Mouse (Mus musculus): Measurements from ENCODE around the gene Tmem186.

Tmem186 gene

DNA sequence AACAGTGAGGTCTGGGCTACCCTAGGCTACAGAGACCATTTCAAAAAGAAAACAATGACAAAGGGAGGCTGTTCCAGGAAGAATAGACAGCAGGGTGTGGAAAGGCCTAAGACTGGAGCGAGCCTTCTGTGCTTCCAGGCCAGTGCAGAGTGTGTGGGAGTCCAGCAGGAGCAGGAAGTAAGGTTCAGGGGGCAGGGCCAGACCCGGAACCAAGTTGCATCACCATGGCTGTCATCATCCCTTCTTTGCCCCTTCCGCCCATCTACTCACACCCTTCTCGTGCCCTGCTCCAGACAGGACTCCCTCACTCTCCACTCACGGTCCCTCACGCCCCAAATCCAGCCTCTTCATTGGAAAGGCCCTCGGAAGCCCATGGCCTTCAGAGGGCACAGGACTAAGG is 29.7 kb upstream of the Tmem186 start:
- no peak for DNase-seq (ENCODE audit: low spot score in 2 of 2)

DNA sequence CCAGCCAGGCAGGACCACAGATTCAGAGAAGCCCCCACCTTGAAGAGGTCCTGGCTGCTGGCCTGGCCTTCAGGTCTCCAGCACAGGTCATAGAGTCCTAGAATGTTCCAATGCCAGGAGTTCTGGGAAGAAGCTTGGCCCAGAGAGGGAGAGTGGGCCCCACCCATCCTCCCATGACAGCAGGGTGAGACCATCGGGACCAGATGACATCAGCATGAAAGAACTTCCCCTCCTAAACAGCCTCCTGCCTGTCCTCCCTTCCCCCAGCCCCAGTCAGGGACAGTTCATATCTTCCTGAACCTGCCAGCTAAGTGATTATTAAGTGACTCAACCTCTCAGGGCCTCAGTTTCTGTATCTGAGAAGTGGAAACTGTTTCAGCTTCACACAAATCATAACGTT is 28.9 kb upstream of the Tmem186 start:
- no peak for DNase-seq (ENCODE audit: low spot score in 2 of 2)

DNA sequence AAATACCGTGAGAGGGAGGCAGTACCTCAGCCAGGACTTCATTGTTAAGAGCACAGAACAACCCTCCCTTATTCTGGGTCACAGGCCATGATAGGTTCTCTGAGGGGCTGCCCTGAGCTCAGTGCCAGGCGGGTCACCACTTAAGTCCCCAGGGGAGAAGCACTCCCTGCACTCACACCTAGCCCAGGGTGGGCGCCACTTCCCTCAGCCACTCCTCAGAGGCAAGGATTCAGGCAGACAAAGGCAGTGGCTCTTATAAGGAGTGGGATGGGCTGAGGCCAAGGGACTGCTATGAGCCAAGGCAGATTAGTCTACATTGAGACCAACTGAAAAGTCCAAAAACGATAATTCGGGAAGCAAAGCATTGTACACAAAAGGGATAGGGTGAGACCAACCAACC is 27.9 kb upstream of the Tmem186 start:
- DNase-seq (ENCODE audit: low spot score in 2 of 2): no peak

DNA sequence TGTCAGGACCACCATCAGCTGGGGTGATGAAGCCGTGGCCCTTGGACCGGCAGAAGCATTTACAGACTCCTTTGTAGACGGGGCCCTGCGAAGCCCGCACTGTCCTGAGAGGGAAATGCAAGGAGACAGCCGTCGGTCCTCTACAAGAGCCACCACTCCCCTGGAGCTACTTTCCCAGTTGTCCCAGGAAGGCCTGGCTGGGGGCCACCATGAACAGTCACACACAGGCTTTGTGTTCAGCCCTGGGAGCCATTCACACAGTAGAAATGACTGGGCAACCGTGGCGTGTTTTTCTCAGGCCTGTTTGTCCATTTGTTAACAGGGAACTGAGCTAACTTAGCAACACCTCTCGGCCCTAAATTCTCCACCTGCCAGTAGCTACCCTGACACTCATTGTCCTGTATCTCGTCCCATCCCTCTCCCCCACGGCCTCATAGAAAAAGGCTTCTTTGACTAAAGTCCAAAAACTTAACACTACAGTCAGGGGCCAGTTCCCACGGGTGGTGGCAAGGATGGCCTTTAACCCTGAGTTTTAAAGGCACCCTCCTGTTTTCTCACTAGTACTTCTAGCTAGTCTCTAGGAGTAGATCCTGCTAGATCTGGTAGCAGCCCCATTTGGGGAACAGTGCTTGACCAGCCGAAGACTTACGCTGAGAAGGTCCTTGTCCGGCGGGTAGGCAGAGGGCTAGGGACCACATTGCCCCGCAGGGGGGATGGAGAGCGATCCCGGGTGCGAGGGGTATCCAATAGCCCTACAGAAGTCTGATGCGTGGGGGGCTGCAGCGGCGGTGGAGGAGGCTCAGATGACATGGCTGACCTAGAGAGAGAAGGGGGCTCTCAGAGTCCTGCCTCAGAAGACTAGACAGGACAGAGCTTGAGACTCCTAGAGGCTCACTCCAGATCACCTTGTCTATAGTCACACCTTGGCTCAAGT is 26.4 kb upstream of the Tmem186 start:
- peak in 1 of 2 experiments; percentile 69 for DNase-seq (ENCODE audit: low spot score in 2 of 2)

DNA sequence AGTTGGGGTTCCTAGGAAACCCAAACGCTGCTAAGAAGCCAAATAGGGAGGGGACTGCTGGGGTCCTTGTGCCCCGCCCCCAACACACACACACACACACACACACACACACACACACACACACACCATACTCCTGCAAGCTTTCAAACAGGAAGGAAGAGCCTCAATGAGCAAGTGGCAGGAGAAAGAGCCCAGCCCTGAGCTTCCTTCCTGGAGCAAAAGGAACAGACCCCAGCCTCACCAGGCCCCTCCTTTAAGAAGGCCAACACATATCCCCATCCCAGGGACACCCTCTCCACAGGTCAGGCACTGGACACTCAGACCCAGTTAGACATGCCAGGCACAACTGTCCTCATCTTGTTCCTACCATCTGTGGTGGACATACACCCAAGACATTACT is 25.5 kb upstream of the Tmem186 start:
- DNase-seq (ENCODE audit: low spot score in 2 of 2): no peak

DNA sequence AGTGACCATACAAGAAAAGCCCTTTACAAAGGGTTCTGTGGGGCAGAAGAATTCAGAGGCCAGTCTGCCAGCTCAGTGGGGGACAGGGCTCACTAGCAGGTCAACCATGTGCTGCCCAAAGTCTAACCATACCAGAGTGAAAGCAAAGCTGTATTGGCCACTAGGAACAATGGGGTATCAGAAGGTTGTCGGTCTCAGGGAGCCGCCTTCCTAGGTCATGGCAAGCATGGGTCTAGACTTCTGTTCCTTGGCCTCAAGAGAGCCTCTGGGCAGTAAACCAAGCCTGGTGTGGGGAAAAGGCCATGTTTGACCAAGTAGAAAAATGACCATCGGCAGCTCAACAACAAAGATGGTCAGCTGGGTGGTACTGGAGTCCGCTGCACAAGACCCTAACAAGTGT is 21.3 kb upstream of the Tmem186 start:
- DNase-seq (ENCODE audit: low spot score in 2 of 2): no peak

DNA sequence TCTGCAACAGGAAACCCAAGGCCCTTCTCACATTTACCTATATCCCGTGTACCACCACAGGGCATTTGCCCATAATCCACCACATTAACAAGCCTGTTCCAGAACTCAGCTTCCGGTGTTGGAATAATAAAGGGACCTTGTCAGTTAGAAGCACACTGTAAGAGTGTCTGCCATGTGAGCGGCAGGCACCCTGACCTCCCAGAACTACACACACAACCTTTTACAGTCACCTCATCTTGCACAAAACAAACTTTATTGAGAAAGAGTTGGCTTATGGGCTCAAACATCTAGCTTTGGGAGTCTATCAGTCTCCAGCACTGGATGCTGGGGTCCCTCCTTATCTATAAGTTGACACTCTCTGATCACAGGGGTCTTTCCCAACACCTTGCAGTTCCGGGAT is 20.8 kb upstream of the Tmem186 start:
- DNase-seq (ENCODE audit: low spot score in 2 of 2): no peak

DNA sequence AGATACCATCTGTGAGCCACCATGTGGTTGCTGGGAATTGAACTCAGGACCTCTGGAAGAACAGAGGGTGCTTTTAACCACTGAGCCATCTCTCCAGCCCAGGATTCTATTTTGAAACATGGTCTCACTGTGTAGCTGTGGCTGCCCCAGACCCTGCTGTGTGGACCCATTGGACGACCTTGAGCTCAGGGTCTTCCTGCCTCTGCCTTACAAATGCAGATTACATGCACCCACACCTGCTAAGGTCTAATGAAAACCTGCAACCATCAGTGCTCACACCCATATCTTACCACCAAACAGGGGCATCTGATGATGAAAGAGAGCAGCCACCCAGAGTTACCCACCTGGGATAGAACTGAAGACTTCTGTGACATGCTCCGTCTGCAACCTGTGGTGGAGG is 18.7 kb upstream of the Tmem186 start:
- no peak for DNase-seq (ENCODE audit: low spot score in 2 of 2)

DNA sequence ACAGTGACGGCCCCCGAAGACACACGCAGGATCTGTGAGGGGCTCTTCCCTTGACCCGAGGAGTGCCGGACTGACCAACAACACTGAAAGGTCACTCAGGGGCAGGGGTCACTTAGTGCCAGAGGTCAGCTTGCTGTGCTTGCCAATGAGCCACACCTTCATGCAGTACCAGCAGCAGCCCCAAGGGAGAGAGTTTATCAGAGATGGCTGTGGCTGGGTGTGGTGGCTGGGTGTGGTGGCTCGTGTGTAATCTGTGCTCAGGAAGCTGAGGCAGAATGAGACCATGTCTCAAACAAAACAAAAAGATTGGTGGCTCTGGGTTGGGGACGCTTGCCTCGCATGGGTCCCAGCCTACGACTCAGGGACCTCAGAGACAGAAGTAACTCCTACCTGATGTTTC is 18.1 kb upstream of the Tmem186 start:
- no peak for DNase-seq (ENCODE audit: low spot score in 2 of 2)

DNA sequence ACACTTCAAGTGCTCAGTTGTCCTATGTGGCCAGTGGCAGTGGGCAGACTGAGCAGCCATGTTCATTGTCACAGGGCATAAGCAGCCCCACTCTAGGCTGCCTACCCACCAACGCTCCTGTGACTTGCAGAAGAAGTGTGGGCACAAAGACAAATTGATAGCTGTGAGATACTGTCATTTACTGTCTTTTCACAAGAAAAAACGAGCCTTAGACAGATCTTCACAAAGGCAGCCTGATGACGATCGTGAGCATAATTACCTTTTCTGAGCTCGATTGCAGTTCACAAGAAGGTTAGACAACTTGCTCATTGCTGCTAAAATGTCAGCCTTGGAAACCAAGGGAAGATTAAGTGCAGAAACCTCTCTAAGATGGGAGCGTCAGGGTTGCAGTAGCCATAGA is 17.6 kb upstream of the Tmem186 start:
- no peak for DNase-seq (ENCODE audit: low spot score in 2 of 2)

DNA sequence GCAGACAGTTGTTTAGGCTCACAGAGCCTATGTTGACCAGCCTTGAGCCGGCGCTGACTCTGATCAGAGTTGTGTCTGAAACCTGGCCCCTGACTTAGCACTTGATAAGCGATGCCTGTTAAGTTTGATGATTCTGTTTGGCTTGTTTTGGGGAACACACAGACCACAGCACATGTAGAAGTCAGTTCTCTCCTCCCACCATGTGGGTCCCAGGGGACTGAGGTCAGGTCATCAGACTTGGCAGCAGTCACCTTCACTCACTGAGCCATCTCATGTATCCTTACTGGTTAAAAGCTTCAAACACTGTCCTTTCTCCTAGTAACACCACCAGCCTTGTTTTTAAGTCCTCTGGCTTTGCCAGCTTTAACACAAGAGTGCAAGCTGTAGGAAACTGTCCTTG is 12.5 kb upstream of the Tmem186 start:
- DNase-seq (ENCODE audit: low spot score in 2 of 2): no peak

DNA sequence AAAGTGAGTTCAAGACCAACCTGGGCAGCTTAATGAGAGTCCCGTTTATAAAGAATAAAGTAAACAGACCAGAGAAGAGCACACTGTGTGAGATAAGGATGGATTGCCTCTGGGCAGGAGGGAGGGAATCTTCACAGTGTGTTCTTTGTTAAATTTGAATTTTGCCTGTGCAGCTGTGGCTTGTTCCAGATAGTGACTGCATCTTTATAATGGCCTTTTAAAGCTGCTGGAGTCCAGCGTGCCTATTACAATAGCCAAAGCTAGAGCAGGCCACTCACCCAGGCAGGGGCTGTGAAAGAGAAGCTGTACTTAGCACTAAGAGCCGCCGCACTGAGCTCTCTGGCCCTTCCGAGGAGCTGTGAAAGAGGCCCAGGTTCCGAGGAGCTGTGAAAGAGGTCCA is 8.0 kb upstream of the Tmem186 start:
- DNase-seq (ENCODE audit: low spot score in 2 of 2): no peak

DNA sequence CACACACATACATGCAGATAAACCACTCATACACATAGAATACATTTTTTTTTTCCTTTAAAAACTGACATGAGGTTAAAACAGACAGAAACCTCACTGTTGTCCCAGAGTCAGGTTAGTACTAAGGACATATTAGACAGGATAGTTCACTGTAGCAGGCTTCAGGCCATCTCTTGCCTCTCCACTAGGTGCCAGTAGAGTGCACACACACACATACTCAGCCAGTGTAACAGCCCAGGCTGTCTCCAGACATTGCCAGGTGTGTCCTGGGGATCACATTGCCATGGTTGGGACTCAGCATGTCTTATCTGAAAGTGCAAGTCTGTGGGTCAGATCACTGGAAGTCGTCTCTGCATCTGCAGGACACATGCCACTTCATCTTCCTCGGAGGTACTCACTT is 6.3 kb upstream of the Tmem186 start:
- peak in 1 of 2 experiments; percentile 57 for DNase-seq (ENCODE audit: low spot score in 2 of 2)

DNA sequence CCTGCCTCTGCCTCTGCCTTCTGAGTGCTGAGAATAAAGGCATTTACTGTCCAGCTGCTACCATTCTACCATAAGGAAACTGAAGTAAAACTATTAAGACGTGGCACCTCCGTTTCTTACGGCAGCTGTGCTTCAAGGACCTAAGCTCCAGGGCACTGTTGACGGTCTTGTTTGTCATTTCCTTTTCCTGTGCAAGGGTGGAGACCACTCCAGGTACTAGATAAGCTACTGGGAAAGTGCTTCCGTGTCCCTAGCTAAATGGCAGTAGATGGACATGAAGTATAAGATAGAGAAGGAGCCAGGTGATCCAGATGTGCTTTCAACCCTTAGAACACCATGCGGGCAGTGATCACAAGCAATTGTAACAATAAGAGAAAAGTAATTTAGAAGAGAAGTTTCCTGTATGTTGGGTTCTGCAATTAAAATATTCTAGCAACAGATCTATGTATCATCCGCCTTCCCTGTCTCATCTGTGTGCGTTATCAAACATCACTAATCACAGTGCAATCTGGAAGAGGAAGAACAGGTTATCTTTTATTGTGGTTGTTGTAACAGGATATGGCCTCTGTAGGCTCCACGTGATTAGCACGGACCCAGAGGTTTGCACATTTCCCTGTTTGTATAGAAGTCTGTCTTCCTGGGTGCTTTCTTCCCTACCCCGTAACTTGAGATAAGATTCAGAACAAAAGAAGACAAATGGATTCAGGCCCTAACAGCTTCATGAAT is 2.1 kb upstream of the Tmem186 start:
- DNase-seq (ENCODE audit: low spot score in 2 of 2): no peak

DNA sequence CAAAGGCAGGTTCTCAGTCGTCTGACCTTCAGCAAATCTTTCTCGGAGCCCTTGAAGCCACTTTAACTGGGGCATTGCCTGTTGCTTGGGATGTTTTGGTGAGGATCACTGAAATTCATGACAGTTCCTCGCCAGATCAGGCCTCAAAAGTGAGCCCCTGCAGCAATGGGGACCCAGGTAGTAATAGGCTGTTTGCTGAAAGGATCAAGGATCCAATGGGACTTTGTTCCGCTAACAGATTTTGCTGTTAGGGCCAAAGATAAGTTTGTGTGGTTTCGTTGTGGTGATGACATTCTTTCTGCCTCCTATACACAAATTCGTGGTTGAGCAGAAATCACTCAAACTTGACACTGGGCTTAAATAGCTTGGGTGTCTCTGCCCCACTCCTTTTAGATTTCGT is 619 bp upstream of the Tmem186 start:
- no peak for DNase-seq (ENCODE audit: low spot score in 2 of 2)

DNA sequence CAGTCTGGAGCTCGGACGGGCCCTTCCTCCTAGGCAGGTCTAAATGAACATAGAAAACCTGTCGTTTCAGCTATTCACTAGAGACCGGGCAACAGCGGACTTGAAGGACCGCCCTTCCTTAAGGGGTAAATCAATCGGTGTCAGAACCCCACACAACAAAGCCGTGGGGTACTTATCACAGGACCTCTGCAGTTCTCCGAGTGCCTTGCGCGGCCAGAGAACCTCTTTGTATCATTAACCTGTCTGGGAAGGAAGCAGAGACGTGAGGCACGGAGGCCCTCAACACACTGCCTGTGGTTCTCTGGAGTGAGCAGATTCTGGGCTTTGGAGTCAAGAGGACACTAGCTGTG is 670 bp downstream of the Tmem186 start:
- DNase-seq (ENCODE audit: low spot score in 2 of 2): peak; percentile 32 to 34

DNA sequence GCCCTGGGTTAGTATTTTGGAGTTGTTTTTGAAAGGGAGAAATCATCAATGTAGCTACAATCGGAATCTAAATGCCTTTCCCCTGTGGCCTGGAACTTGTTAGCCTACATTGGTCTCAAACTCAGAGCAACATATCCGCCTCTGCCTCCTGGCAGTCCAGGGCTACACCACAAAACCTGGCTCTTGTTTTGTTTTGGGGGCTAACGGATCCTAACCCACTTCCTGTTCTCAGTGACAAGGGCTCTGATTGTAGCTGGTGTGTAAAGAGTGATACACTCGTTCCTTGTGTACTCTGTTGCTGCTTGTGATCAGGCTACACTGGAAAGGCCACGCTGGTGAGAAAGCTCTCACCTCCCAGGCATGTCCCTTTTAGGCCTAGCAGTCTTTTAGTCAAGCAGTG is 6.1 kb downstream of the Tmem186 start:
- DNase-seq (ENCODE audit: low spot score in 2 of 2): no peak

DNA sequence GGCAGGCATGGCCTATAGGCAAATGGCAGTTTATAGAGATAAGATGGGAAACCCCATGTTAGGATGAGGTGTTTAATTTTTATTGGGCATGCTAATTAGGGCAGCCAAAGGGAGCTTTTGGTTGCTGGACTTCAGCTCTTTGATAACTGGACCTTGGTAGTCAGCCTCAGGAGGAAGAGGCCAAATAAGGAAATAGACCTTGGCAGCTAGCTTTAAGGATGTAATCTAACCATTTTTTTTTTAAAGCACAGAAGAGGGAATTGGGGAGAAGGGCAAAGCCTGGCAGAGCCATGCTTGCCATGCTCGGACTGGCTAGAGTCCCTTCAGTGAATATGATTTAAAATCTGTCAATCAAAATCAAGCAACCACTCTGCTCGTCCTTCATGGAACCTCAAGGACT is 7.1 kb downstream of the Tmem186 start:
- no peak for DNase-seq (ENCODE audit: low spot score in 2 of 2)

DNA sequence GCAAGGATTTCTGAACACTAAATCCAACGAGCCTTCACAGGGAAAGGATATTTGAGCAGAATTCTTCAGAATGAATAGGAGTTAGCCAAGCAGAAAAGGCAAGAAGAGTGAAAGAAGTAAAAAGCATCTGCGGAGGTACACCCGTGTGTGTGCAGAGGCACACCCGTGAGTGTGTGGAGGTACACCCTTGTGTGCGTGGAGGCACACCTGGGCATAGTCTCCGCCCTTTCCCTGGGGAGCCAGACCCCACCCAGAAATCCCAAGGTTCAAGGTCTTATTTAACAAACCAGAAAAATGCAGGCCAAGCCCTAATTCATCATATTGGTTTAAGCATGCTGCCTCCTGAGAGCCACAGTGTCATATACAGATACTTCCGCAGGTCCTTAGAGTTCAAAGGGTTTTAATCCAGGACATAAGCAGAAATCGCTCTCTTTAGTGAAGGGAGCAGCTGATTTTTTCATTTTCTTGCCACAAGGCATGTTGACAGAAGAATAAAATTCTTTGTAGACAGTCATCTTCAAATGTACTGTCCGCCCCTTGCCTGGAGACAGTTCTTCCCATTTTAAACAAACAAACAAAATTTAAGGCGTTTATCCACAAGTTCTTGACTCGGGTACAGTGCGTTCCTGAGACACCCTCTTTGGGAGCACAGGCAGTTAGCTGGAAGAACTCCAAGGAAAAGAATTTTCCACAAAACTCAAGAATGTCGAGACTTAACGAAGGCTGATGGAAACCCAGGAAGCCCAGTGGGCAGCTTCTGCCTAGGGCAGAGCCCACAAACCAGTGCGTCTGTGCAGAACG is 17.0 kb downstream of the Tmem186 start:
- no peak for DNase-seq (ENCODE audit: low spot score in 2 of 2)

DNA sequence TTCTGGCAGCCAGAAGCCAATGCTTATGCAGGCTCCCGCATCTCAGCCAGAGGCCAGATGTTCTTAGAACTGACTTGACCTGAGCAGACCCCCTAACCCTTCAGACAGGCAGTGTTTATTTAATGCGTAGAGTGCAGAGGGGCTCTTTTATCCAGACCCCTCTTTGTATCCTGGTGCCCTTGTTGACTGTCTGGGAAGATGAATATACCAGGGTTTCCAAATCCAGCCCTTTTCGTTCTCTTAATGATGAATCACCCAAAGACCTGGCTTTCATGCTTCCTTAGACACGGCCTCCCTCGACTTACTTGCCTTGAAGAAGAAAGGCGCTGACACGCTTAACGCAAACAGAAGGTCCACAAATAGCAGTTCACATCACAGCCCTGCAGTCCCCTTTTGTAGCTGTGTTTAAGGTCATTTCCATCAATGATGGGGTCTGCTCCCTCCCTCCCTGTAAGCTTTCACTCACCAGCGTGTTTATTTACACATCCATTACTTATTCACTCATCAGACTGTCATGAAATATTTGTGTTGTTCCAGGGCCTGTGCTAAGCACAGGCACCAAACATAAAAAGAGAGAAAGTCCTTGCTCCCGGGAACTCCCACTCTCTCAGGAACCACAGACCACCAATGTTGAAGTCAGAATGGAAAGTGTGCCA is 17.7 kb downstream of the Tmem186 start:
- no peak for DNase-seq (ENCODE audit: low spot score in 2 of 2)

DNA sequence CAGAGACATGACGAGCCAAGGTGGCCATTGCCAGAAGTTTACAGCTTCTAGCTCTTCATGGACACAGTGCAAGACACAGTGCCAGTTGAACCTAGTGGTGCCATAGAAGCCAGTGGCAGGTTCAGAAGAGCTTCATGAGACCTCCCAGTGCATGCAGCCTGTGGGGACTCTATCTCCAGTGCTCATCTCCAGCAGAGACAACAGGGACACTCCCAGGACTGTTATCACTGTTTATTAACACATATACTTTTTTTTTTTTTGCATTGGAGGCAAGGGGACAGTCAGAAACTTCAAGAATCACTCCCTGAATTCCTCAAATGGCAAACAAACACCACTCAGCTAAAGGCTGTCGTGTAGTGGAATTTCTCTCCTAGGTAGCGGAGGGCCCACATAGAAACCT is 24.1 kb downstream of the Tmem186 start:
- no peak for DNase-seq (ENCODE audit: low spot score in 2 of 2)

DNA sequence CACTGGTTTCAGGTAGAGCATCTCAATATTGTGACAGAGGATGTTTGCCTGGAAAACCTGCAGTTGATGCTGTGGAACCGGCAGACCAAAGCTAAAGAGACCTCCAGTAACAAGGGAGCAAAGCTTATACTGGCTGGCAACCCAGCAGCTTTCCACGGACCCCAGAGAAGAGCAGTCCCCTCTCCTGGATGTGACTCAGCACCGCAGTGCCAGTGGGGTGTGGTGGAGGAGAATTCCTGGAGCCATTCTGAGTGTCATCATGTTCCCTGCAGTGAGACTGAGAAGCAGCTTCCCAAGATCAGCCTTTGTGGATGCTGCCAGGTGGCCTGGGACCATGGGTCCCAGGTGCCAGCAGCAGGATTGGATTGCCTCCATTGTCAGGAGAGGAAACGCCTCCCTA is 24.5 kb downstream of the Tmem186 start:
- no peak for DNase-seq (ENCODE audit: low spot score in 2 of 2)
